Mouse (Mus musculus) intestine, embryonic 14.5 days (tissue): ENCODE data around the gene Arcn1. TPM values are rescaled to one million over a fixed set of nuclear protein-coding genes. Genes with fewer than 3 reads are reported as not detected.

Source experiments
- ATAC-seq: fragments of 200-750 bp; cut with Nextera tagmentation; replicated peaks from 2 replicates; pipeline ENCODE4 v1.8.0; 2017; ENCODE audit warnings: low read depth, moderate number of reproducible peaks, moderate TSS enrichment, moderate library complexity; ENCODE audit not compliant: low FRiP score, low TSS enrichment
- DNase-seq: peaks from one replicate; pipeline ENCODE4 v3.0.0-alpha.2; 2018; ENCODE audit warnings: low spot score
- H3K27ac ChIP-seq: fragments of 300-500 bp; sonication (generic); 2 replicates; pipeline ENCODE4 v1.5.1; 2014; ENCODE audit warnings: low read depth, mild to moderate bottlenecking, control low read depth
- H3K27me3 ChIP-seq: fragments of 300-500 bp; sonication (generic); replicated peaks from 2 replicates; pipeline ENCODE4 v1.6.1; 2014; ENCODE audit warnings: low read length, control low read depth; ENCODE audit not compliant: control insufficient read depth, insufficient read depth
- H3K36me3 ChIP-seq: fragments of 300-500 bp; sonication (generic); 2 replicates; pipeline ENCODE4 v1.6.1; 2014; ENCODE audit warnings: low read length, control low read depth; ENCODE audit not compliant: control insufficient read depth, insufficient read depth
- H3K4me1 ChIP-seq: fragments of 300-500 bp; sonication (generic); replicated peaks from 2 replicates; pipeline ENCODE4 v1.6.1; 2014; ENCODE audit warnings: low read length, control low read depth, mixed read lengths; ENCODE audit not compliant: control insufficient read depth, insufficient read depth
- H3K4me2 ChIP-seq: fragments of 300-500 bp; sonication (generic); 2 replicates; pipeline ENCODE4 v1.6.1; 2014; ENCODE audit warnings: low read length
- H3K4me3 ChIP-seq: fragments of 300-500 bp; sonication (generic); 2 replicates; pipeline ENCODE4 v1.5.1; 2014; ENCODE audit warnings: low read depth, low read length, control low read depth, mixed read lengths
- H3K9ac ChIP-seq: fragments of 300-500 bp; sonication (generic); 2 replicates; pipeline ENCODE4 v1.6.1; 2014; ENCODE audit warnings: mild to moderate bottlenecking, low read length
- H3K9me3 ChIP-seq: fragments of 300-500 bp; sonication (generic); 2 replicates; pipeline ENCODE4 v1.6.1; 2016; ENCODE audit warnings: low read length, control low read depth; ENCODE audit not compliant: control insufficient read depth
- WGBS: fragments of 180-500 bp; shearing (Covaris S2); extraction: QIAGEN DNeasy Blood & Tissue Kit; methylation state at CpG from one replicate; pipeline ENCODE4 v1.1.7; 2014; 5-methylcytosine and 5-hydroxymethylcytosine counted together
- polyA plus RNA-seq: library from polyadenylated mRNA; unstranded; fragments of >200 nt; fragmentation: Nextera tagmentation; extraction: Ambion mirVana; gene quantifications from 2 replicates; pipeline ENCODE4 v1.2.1, GENCODE M21; 2014

The Arcn1 gene
- polyA plus RNA-seq, 1 experiment from 2014 or later, result 188 TPM

DNA sequence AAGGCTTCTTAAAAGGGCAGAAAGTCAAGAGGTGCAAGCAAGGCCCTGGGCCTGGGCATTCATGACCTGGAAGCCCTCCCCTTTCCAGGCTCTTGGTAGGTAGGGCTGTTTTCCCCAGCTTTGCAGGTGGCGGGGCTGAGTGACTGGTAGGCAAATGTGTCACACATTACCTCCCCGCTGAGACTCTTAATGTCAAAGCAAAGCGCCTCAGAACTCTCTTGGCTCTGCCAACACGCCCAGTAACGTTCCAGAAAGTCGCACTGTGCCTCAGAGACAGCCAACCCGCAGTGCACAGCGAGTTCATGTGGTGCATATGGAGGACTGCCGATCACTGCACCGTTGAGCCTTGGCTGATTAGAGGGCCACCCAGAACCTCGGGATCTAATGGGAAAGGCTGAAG is 74.6 kb downstream of the Arcn1 start:
- no peak for ATAC-seq
- Histone ChIP-seq H3K27ac (no peak overlapping the region), H3K27me3 (no peaks in the 10 kb centered on the region), H3K9me3 (no peaks in the 10 kb centered on the region), H3K4me3 (no peak overlapping the region), H3K4me1 (no peaks in the 10 kb centered on the region), H3K4me2 (no peak overlapping the region), H3K36me3 (peaks cover 64% of the 10 kb centered on the region), H3K9ac (no peak overlapping the region)
- DNase-seq, result no peak
- 92% methylated on average over 11 of the region's 11 CpGs for WGBS

DNA sequence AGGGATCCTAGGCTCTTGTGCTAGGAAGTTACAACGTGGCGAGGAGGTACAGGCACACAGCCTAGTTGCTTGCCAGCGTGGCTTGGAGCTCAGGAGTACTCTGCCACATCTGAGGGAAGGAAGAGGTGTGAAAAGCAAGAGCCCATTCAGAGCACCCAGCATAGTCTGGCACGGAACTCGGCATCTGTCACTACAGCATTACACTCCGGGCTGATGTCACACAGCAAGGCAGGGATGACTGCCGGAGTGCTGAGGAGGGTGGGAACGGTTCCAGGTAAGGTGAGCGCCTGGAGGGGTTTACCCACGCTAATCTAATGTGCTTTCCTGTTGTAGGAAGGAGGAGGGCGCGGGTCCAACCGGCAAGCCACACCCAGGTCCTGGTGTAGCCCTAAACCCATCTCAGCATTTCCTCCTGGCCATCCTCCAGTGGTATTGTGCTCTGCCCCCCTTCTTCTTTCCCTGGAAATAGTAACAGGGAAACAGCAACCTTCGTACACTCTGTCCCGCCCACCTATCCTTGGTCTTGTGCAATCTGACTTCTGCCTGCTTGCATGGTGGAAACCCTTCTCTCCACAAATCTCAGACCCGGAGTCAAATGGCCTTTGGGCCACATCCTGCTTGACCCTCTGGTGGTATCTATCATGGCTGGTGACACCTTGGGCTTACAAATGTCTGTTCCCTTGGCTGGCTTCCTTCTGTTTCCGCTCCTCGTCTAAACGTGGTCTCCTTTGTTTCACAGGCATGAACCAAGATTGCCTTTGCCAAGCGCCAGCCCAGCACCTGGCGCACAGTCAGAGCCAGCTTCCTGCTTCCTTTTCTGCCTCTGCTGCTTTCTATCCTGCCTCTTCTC is 75.7 kb downstream of the Arcn1 start:
- 72% methylated on average over 21 of the region's 21 CpGs for WGBS
- no peak for ATAC-seq
- no peak for DNase-seq
- no peak overlapping the region for H3K27ac ChIP-seq
- no peaks in the 10 kb centered on the region for H3K4me1 ChIP-seq
- H3K27me3 ChIP-seq, result no peaks in the 10 kb centered on the region
- no peak overlapping the region for H3K9ac ChIP-seq
- no peaks in the 10 kb centered on the region for H3K9me3 ChIP-seq
- no peak overlapping the region for H3K4me3 ChIP-seq
- H3K4me2 ChIP-seq, result no peak overlapping the region
- peaks cover 66% of the 10 kb centered on the region for H3K36me3 ChIP-seq

Other genes starting within 250 kb of the Arcn1 start
- 0.82 and 0.89 TPM in 2 replicates for gene Cxcr5, start 206.0 kb downstream of the Arcn1 start, polyA plus RNA-seq
- gene Ddx6, start 163.0 kb downstream of the Arcn1 start, polyA plus RNA-seq, result 17.6 and 17.8 TPM in 2 replicates
- gene Treh, start 94.6 kb downstream of the Arcn1 start, polyA plus RNA-seq, result not detected in 2 replicates
- 21.4 and 22.6 TPM in 2 replicates for gene Phldb1, start 32.6 kb downstream of the Arcn1 start, polyA plus RNA-seq
- 87.8 and 96.0 TPM in 2 replicates for gene Ift46, start 63 bp upstream of the Arcn1 start, polyA plus RNA-seq
- 3.3 and 3.9 TPM in 2 replicates for gene Tmem25, start 31.5 kb upstream of the Arcn1 start, polyA plus RNA-seq
- gene Ttc36, start 35.2 kb upstream of the Arcn1 start, polyA plus RNA-seq, result 1.5 and 2.7 TPM in 2 replicates
- gene Kmt2a, start 113.5 kb upstream of the Arcn1 start, polyA plus RNA-seq, result 10.4 and 14.7 TPM in 2 replicates
- 722 and 905 TPM in 2 replicates for gene Atp5l, start 152.9 kb upstream of the Arcn1 start, polyA plus RNA-seq
- gene Ube4a, start 197.8 kb upstream of the Arcn1 start, polyA plus RNA-seq, result 28.0 and 31.3 TPM in 2 replicates
- 0.35 and 0.55 TPM in 2 replicates for gene Cd3g, start 212.6 kb upstream of the Arcn1 start, polyA plus RNA-seq
- gene Cd3d, start 213.9 kb upstream of the Arcn1 start, polyA plus RNA-seq, result not detected in 2 replicates
- 0.49 TPM in 1 of 2 replicates, not detected in the other for gene Cd3e, start 241.8 kb upstream of the Arcn1 start, polyA plus RNA-seq